Mouse (Mus musculus) liver, embryonic 14.5 days (tissue): ENCODE data around the gene Copz2.

ENCODE experiments used
- CTCF ChIP-seq: IDR thresholded peaks from 2 replicates; pipeline ENCODE4 v1.5.1; 2016; ENCODE audit warnings: antibody characterized with exemption, low read depth, control low read depth
- EP300 ChIP-seq: IDR thresholded peaks from 2 replicates; pipeline ENCODE4 v1.6.1; 2016; ENCODE audit warnings: antibody characterized with exemption, low read depth

DNA sequence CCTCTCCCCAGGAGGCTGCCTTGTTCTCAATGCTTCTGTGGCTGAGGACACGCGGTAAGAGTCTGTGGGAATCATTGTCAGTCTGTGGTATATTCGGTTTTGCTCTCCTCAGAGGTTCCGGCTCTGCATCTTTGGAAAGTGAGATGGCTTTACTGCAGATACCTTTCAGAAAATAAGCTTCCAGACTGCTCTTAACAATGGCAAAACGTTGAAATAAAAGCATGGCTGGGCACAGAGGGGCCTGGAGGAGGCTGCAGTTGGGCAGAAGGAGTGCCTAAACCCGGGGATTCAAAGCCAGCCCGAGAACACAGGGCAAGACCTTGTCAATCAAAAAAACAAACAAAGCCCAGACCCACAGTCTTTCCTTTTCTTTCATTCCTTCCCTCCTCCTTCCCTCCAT, 29.7 kb downstream of the Copz2 start:
- TF ChIP-seq CTCF (no peak), EP300 (no peak)
